Mouse (Mus musculus) CH12.LX (cell line): ENCODE measurements around the gene Frmd8. TPM values are rescaled to one million over a fixed set of nuclear protein-coding genes. Genes with fewer than 3 reads are reported as not detected.
A peak's percentile ranks its signal among the peaks of the same experiment; 100 is the strongest.

Experiments
- DNase-seq: peaks from one replicate; pipeline ENCODE4 v3.0.0-alpha.2; 2013; ENCODE audit errors: extremely low read depth
- H3K27ac ChIP-seq: 2 replicates; pipeline ENCODE4 v1.5.1; 2012; ENCODE audit warnings: low read depth, mild to moderate bottlenecking, control low read depth, moderate library complexity; ENCODE audit not compliant: insufficient read depth
- H3K27me3 ChIP-seq: replicated peaks from 2 replicates; pipeline ENCODE3; 2012; ENCODE audit warnings: inconsistent platforms
- H3K36me3 ChIP-seq, 2 experiments: replicated peaks in 1 of 2; 2 replicates each; pipeline versions ENCODE3 to v1.6.1; 2012; ENCODE audit warnings: inconsistent platforms in 1 of 2, low read length in 1 of 2, mild to moderate bottlenecking in 1 of 2, mixed read lengths in 1 of 2, moderate library complexity in 1 of 2; ENCODE audit not compliant: control insufficient read depth in 1 of 2, insufficient read depth in 1 of 2
- H3K4me1 ChIP-seq, 2 experiments: 2 replicates each; pipeline ENCODE4 v1.6.1; 2012; ENCODE audit warnings: inconsistent platforms in 1 of 2, moderate library complexity in 1 of 2; ENCODE audit not compliant: insufficient read depth in 2 of 2, control insufficient read depth in 1 of 2
- H3K4me2 ChIP-seq: 2 replicates; pipeline ENCODE4 v1.6.1; 2012; ENCODE audit warnings: low read depth, mild to moderate bottlenecking, control low read depth; ENCODE audit not compliant: poor library complexity, insufficient read depth, severe bottlenecking
- H3K4me3 ChIP-seq, 3 experiments: fragments of 150-350 bp in 1 of 3; sonication (generic) in 1 of 3; replicated peaks in 1 of 3; 2 replicates each; pipeline versions ENCODE3 to v1.5.1; 2011 to 2012; ENCODE audit warnings: low read depth in 2 of 3, low read length in 2 of 3, mild to moderate bottlenecking in 2 of 3, moderate library complexity in 2 of 3, control low read depth in 1 of 3, improper control_type of control experiment in 1 of 3, inconsistent platforms in 1 of 3, mixed read lengths in 1 of 3; ENCODE audit not compliant: poor library complexity in 1 of 3
- H3K79me2 ChIP-seq: replicated peaks from 2 replicates; pipeline ENCODE4 v1.6.1; 2012; ENCODE audit warnings: mild to moderate bottlenecking, moderate library complexity; ENCODE audit not compliant: control insufficient read depth, poor library complexity, insufficient read depth, severe bottlenecking; ENCODE audit errors: extremely low read depth
- H3K9ac ChIP-seq: 2 replicates; pipeline ENCODE4 v1.6.1; 2012; ENCODE audit warnings: low read depth, mild to moderate bottlenecking, control low read depth, moderate library complexity; ENCODE audit not compliant: insufficient read depth
- H3K9me3 ChIP-seq: replicated peaks from 2 replicates; pipeline ENCODE3; 2012; ENCODE audit warnings: low read length, inconsistent platforms, mixed read lengths
- CHD1 ChIP-seq: IDR thresholded peaks from 2 replicates; pipeline ENCODE4 v1.6.1; 2012; ENCODE audit warnings: low read depth, low read length, improper control_type of control experiment, inconsistent platforms
- ELF1 ChIP-seq: IDR thresholded peaks from 2 replicates; pipeline ENCODE4 v1.6.1; 2014; ENCODE audit warnings: low read depth, mild to moderate bottlenecking, inconsistent platforms, low read length, improper control_type of control experiment
- HCFC1 ChIP-seq: IDR thresholded peaks from 2 replicates; pipeline ENCODE4 v1.6.1; 2012; ENCODE audit warnings: low read depth, mild to moderate bottlenecking, inconsistent platforms, low read length, improper control_type of control experiment
- JUN ChIP-seq: IDR thresholded peaks from 2 replicates; pipeline ENCODE4 v1.6.1; 2011; ENCODE audit warnings: low read depth, mild to moderate bottlenecking, low read length, improper control_type of control experiment, moderate library complexity; ENCODE audit not compliant: insufficient read depth
- JUND ChIP-seq: conservative IDR thresholded peaks from 2 replicates; pipeline ENCODE4 v1.6.1; 2011; ENCODE audit warnings: low read depth, low read length, improper control_type of control experiment
- MAZ ChIP-seq: IDR thresholded peaks from 2 replicates; pipeline ENCODE4 v1.6.1; 2012; ENCODE audit warnings: low read depth, mild to moderate bottlenecking, inconsistent platforms, low read length, improper control_type of control experiment, moderate library complexity
- MEF2A ChIP-seq: IDR thresholded peaks from 2 replicates; pipeline ENCODE4 v1.6.1; 2014; ENCODE audit warnings: low read depth, mild to moderate bottlenecking, inconsistent platforms, low read length, improper control_type of control experiment, borderline replicate concordance
- NRF1 ChIP-seq: IDR thresholded peaks from 2 replicates; pipeline ENCODE4 v1.6.1; 2014; ENCODE audit warnings: low read depth, mild to moderate bottlenecking, inconsistent platforms, low read length, improper control_type of control experiment, moderate library complexity
- POLR2A ChIP-seq: IDR thresholded peaks from 2 replicates; pipeline ENCODE4 v1.6.1; 2011; ENCODE audit warnings: low read depth, mild to moderate bottlenecking, improper control_type of control experiment, low read length
- RAD21 ChIP-seq: IDR thresholded peaks from 2 replicates; pipeline ENCODE4 v1.6.1; 2011; ENCODE audit warnings: low read depth, mild to moderate bottlenecking, low read length, improper control_type of control experiment, moderate library complexity
- TBP ChIP-seq: conservative IDR thresholded peaks from 2 replicates; pipeline ENCODE4 v1.6.1; 2011; ENCODE audit warnings: low read depth, low read length, improper control_type of control experiment
- TCF12 ChIP-seq: IDR thresholded peaks from 2 replicates; pipeline ENCODE4 v1.6.1; 2014; ENCODE audit warnings: low read depth, mild to moderate bottlenecking, inconsistent platforms, low read length, improper control_type of control experiment
- UBTF ChIP-seq: IDR thresholded peaks from 2 replicates; pipeline ENCODE4 v1.6.1; 2012; ENCODE audit warnings: low read depth, mild to moderate bottlenecking, inconsistent platforms, low read length, improper control_type of control experiment, moderate library complexity
- ZC3H11A ChIP-seq: IDR thresholded peaks from 2 replicates; pipeline ENCODE4 v1.6.1; 2012; ENCODE audit warnings: low read depth, mild to moderate bottlenecking, inconsistent platforms, low read length, improper control_type of control experiment
- ZKSCAN1 ChIP-seq: IDR thresholded peaks from 2 replicates; pipeline ENCODE4 v1.6.1; 2012; ENCODE audit warnings: low read depth, inconsistent platforms, low read length, improper control_type of control experiment, borderline replicate concordance
- ZMIZ1 ChIP-seq: IDR thresholded peaks from 2 replicates; pipeline ENCODE4 v1.6.1; 2012; ENCODE audit warnings: low read depth, mild to moderate bottlenecking, inconsistent platforms, low read length, improper control_type of control experiment
- dilution Hi-C: fragments of 300-500 bp; cut with MboI; formaldehyde crosslinking; loops from 2 replicates; pipeline ENCODE4 v1.14.3; 2020; ENCODE audit warnings: low sequenced_read_pairs; ENCODE audit not compliant: extremely low pct_unique_long_range_greater_than_20kb, extremely low pct_ligation_motif_present
- in situ Hi-C: fragments of 300-500 bp; cut with MboI; formaldehyde crosslinking; loops from 3 replicates; pipeline ENCODE4 v1.14.3; 2019; ENCODE audit warnings: low sequenced_read_pairs, low pct_ligation_motif_present, low pct_unique_long_range_greater_than_20kb, mixed read lengths
- polyA plus RNA-seq: library from polyadenylated mRNA; unstranded; fragments of >175 nt; gene quantifications from 2 replicates; pipeline ENCODE4 v1.2.1, GENCODE M21; 2012; ENCODE audit warnings: low read depth; ENCODE audit not compliant: insufficient read length
- total RNA-seq, 2 experiments: library from RNA; depleted of rRNA; stranded (reverse); fragments of 300-350 nt in 1 of 2; fragments of >200 nt in 1 of 2; gene quantifications; 2 replicates each; pipeline ENCODE4 v1.2.3; 2012 to 2014

The Frmd8 gene
- total and polyA plus RNA-seq, 3 experiments, result 13.5 to 30.7 (median 25.2) TPM

- no peak for TF ChIP-seq RAD21
- TF ChIP-seq CHD1, result 0 out of 2 replicates have a peak, but pooled peaks have one; percentile 17
- H3K79me2 ChIP-seq, result peaks cover 4% of the 10 kb centered on the region; the same call in 1 of the 2 replicates
- peak overlapping the region; percentile 88 for H3K4me2 ChIP-seq
- peaks cover 22 to 56% of the 10 kb centered on the region in 2 experiments for H3K4me1 ChIP-seq
- H3K9me3 ChIP-seq, result no peaks in the 10 kb centered on the region
- 0 out of 2 replicates have a peak overlapping the region, but pooled peaks have one; percentile 2 for H3K27ac ChIP-seq
- H3K9ac ChIP-seq, result peak overlapping the region; percentile 93
- peak overlapping the region; percentile 85 to 93 (median 90) for H3K4me3 ChIP-seq
- in situ Hi-C loops (no loop called here), dilution Hi-C loops (no loop called here)
- no peaks in the 10 kb centered on the region for H3K27me3 ChIP-seq
- H3K36me3 ChIP-seq, result peaks cover 31 to 41% of the 10 kb centered on the region in 2 experiments
- DNase-seq, result no peak
Measured at GRCm38 (mm10) chr19:5874391-5874968, 594 bp downstream of the Frmd8 start.

GRCm38 (mm10) chr19:5872931-5873556 is 2.0 kb downstream of the Frmd8 start:
- DNase-seq, result no peak
- Histone ChIP-seq H3K79me2 (peaks cover 4% of the 10 kb centered on the region; the same call in 1 of the 2 replicates), H3K4me1 (peaks cover 19 to 46% of the 10 kb centered on the region in 2 experiments), H3K36me3 (peaks cover 45 to 54% of the 10 kb centered on the region in 2 experiments), H3K9me3 (no peaks in the 10 kb centered on the region), H3K9ac (no peak overlapping the region), H3K27me3 (no peaks in the 10 kb centered on the region), H3K4me3 (no peak overlapping the region), H3K4me2 (no peak overlapping the region), H3K27ac (no peak overlapping the region)
- dilution Hi-C loops, result no loop called here
- TF ChIP-seq MEF2A (no peak), JUN (no peak), POLR2A (no peak), NRF1 (no peak), JUND (no peak), TBP (no peak), ZKSCAN1 (no peak), HCFC1 (no peak), ELF1 (no peak), UBTF (no peak), ZMIZ1 (no peak), MAZ (no peak), ZC3H11A (no peak), TCF12 (no peak)
- in situ Hi-C loops, result no loop called here
